Mouse (Mus musculus): ENCODE measurements around the gene Gpr155. TPM values are rescaled to one million over a fixed set of nuclear protein-coding genes. Genes with fewer than 3 reads are reported as not detected.

The Gpr155 gene
- total RNA-seq, 1 experiment from 2014 or later = 2.2 TPM

DNA sequence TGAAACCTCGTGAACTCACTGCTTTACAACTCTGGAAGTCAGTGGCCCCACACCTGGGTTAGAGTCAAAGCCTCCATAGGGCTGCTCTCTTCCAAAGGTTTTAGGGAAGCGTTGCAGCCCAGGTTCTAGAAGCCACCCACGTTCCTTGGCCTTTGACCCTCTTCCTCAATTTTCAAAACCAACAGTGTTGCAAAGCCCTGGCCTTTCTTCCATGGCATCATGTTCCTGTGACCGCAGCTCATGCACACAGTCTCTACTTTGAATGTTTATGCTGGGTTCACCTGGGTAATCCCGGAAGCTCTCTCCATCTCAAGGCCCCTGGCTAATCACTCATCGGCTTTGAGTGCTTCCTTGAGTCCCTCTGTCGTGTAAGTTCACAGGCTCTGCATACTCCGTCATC lies 9.1 kb upstream of the Gpr155 start:
- ATAC-seq (replicated peaks in 1 of 2; ENCODE audit: insufficient read depth in 1 of 2, low FRiP score in 2 of 2, low TSS enrichment in 1 of 2, low read depth in 1 of 2, poor library complexity in 2 of 2, severe bottlenecking in 2 of 2) = no peak

GRCm38 (mm10) chr2:73394476-73394875 lies 8.1 kb upstream of the Gpr155 start:
- no peak for ATAC-seq (replicated peaks in 1 of 2; ENCODE audit: insufficient read depth in 1 of 2, low FRiP score in 2 of 2, low TSS enrichment in 1 of 2, low read depth in 1 of 2, poor library complexity in 2 of 2, severe bottlenecking in 2 of 2)

DNA sequence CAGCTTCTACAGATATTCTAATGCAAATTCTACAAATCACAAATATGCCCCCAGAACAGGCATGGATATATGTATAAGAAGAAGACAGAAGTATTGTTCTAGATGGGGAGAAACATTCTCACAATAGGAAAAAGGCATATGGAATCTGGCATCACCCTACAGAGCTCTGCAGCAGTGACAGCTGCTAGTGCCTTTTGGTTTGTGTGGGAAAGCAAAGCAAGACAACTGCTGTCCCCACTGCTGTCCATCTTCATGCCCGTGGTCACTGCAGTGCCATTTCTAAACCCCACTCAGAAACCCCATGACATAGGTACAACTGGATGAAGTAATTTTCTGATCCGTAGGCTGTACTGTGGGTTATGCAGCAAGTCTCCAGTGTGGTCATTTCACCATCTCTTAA lies 6.4 kb upstream of the Gpr155 start:
- no peak for ATAC-seq (replicated peaks in 1 of 2; ENCODE audit: insufficient read depth in 1 of 2, low FRiP score in 2 of 2, low TSS enrichment in 1 of 2, low read depth in 1 of 2, poor library complexity in 2 of 2, severe bottlenecking in 2 of 2)

- no peak for ATAC-seq (replicated peaks in 1 of 2; ENCODE audit: insufficient read depth in 1 of 2, low FRiP score in 2 of 2, low TSS enrichment in 1 of 2, low read depth in 1 of 2, poor library complexity in 2 of 2, severe bottlenecking in 2 of 2)
Observed at GRCm38 (mm10) chr2:73389951-73390350, 3.6 kb upstream of the Gpr155 start.

- ATAC-seq (replicated peaks in 1 of 2; ENCODE audit: insufficient read depth in 1 of 2, low FRiP score in 2 of 2, low TSS enrichment in 1 of 2, low read depth in 1 of 2, poor library complexity in 2 of 2, severe bottlenecking in 2 of 2) = no peak
Observed at GRCm38 (mm10) chr2:73387806-73388205, 1.4 kb upstream of the Gpr155 start.

GRCm38 (mm10) chr2:73385641-73386355 lies 574 bp downstream of the Gpr155 start:
- ATAC-seq (replicated peaks in 1 of 2; ENCODE audit: insufficient read depth in 1 of 2, low FRiP score in 2 of 2, low TSS enrichment in 1 of 2, low read depth in 1 of 2, poor library complexity in 2 of 2, severe bottlenecking in 2 of 2) = peak; percentile 4 to 12; a peak in 2 of 4 replicates

DNA sequence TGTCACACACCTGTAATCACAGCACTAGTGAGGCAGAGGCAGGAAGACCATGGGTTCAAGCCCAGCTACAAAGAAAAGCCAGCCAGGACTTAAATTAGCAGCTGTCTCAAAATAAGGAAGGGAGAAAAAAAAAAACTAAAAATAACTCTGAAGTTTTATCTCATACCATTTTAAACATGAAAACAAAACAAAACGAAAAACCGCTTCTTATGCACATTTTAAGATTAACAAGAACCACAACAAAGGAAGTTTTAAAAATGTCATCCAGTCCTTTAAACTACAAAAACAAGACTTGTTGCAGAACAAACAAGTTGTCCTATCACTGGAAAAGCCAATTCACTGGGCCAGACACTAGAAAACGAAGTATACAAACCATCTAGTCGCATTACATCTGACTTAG lies 1.2 kb downstream of the Gpr155 start:
- no peak for ATAC-seq (replicated peaks in 1 of 2; ENCODE audit: insufficient read depth in 1 of 2, low FRiP score in 2 of 2, low TSS enrichment in 1 of 2, low read depth in 1 of 2, poor library complexity in 2 of 2, severe bottlenecking in 2 of 2)

DNA sequence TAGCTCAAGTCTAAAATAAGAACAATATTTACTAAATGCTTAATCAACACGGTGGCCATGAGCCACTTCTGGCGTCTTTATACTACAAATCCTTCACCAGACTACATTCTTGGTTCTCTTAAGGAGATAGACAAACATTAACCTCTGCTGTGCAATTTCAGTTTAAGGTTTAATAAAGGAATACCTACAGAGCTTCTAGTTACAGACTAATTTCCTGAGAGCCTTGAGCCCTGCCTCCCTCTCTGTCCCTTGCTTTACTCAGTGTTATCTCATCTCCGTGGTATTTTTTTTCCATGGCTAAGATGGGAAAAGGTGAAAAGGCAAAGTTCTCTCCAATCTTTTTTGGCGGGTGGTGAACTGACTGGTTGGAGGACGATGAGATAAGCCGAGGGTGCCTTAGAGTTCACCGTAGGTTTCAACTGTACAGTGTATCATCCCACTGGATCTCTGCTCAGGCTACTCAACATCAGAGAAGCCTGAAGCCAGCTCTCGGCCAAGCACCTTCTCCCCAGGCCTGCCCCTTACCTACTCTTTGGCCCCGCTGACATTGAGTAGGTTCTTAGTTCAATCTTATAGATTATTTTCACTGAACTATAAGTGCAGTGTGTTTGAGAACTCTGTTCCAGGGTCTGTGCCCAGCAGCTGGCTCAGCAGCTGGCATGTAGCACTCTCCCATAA lies 5.9 kb downstream of the Gpr155 start:
- ATAC-seq (replicated peaks in 1 of 2; ENCODE audit: insufficient read depth in 1 of 2, low FRiP score in 2 of 2, low TSS enrichment in 1 of 2, low read depth in 1 of 2, poor library complexity in 2 of 2, severe bottlenecking in 2 of 2) = no peak

DNA sequence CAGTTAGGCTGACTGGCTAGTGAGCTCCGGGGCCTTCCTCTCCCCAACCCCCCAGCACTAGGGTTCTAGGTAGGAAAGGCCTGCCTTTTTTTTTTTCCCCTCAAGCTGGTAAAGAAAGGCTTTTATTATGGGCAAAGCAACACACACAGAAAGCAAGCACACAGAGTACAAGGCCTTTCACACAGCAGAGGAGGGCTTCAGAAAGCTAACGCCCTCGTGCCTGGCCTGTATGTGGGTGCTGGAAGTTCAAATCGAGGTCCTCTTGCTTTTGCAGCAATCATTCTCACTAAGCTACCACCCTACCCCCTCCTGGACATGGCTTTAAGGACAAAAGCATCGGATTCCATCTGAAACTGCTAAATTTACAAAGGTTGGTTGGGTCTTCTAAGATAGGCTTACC lies 6.7 kb downstream of the Gpr155 start:
- no peak for ATAC-seq (replicated peaks in 1 of 2; ENCODE audit: insufficient read depth in 1 of 2, low FRiP score in 2 of 2, low TSS enrichment in 1 of 2, low read depth in 1 of 2, poor library complexity in 2 of 2, severe bottlenecking in 2 of 2)

GRCm38 (mm10) chr2:73378326-73378725 lies 8.0 kb downstream of the Gpr155 start:
- no peak for ATAC-seq (replicated peaks in 1 of 2; ENCODE audit: insufficient read depth in 1 of 2, low FRiP score in 2 of 2, low TSS enrichment in 1 of 2, low read depth in 1 of 2, poor library complexity in 2 of 2, severe bottlenecking in 2 of 2)

DNA sequence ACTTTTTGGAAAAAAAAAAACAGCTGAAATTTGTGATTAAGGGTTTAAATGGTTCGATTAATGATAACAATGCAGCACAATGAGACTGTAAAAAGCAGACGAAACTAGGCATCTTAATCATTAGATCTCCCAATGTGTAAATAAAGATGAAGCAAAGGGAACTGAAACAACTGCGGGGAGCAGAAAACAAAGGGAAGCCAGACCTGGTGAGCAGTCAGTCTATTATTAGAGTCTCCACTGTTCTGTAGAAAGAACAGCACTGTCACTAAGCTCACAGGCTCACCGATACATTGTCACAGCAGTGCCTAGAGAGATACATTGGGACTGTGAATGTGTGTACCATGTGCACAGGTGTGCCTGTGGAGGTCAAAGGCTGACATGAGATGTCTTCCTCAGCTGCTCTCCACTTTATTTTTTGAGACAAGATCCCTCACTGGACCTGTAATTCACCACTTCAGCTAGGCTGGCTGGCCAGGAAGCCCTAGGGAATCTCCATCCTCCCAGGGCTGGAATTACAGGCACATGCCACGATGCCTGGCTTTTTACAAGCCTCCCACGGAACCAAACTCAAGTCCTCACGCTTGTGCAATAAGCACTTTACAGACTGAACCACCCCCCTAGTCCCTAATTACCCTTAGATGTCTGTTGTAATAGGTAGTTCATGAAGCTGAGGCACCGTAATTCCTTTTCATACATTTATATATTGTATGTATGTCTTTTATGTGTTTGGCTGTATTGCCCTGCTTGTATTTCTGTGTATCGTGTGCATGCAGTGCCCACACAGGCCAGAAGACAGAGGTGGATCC lies 14.6 kb downstream of the Gpr155 start:
- peak in 1 of 2 experiments; percentile 32; a peak in 2 of 4 replicates for ATAC-seq (replicated peaks in 1 of 2; ENCODE audit: insufficient read depth in 1 of 2, low FRiP score in 2 of 2, low TSS enrichment in 1 of 2, low read depth in 1 of 2, poor library complexity in 2 of 2, severe bottlenecking in 2 of 2)

- no peak for ATAC-seq (replicated peaks in 1 of 2; ENCODE audit: insufficient read depth in 1 of 2, low FRiP score in 2 of 2, low TSS enrichment in 1 of 2, low read depth in 1 of 2, poor library complexity in 2 of 2, severe bottlenecking in 2 of 2)
Observed at GRCm38 (mm10) chr2:73363448-73363847, 22.9 kb downstream of the Gpr155 start.

DNA sequence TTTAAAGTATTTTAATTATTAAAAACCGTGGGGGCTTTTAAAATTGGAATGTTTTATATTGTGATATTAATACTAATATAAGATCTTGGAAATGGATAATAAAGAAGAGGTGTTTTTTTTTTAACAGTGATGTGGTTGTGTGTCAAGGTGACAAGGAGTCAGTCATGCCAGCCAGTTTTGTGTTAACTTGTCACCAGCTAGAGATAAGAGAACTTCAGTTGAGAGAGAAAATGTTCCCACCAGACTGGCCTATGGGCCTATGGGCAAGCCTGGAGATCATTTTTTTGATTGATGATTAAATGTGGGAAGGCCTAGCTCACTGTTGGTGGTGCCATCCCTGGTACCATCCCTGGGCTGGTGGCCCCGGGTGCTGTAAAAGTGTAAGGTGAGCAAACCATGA lies 25.8 kb downstream of the Gpr155 start:
- ATAC-seq (replicated peaks in 1 of 2; ENCODE audit: insufficient read depth in 1 of 2, low FRiP score in 2 of 2, low TSS enrichment in 1 of 2, low read depth in 1 of 2, poor library complexity in 2 of 2, severe bottlenecking in 2 of 2) = no peak

DNA sequence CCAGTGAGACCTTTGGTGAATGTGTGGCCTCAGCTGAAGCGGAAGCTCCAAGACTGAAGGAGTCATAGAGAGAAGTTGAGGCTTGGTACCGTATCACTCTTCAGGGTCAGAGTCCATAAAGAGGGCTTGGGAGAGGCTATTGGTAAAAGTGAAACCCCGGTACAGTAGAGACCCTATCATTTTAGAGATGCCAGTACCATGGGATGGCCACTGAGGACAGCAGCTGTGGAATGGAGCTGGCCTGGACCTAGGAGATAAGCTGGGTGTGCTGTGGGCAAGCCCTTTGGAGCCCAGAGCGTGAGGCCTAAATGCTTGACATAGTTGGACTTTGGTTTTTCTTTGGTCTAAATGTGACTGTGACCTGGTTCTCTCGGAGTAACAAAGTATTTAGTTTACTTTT lies 26.4 kb downstream of the Gpr155 start:
- ATAC-seq (replicated peaks in 1 of 2; ENCODE audit: insufficient read depth in 1 of 2, low FRiP score in 2 of 2, low TSS enrichment in 1 of 2, low read depth in 1 of 2, poor library complexity in 2 of 2, severe bottlenecking in 2 of 2) = peak; percentile 7 to 17; a peak in 1 of 4 replicates

- ATAC-seq (replicated peaks in 1 of 2; ENCODE audit: insufficient read depth in 1 of 2, low FRiP score in 2 of 2, low TSS enrichment in 1 of 2, low read depth in 1 of 2, poor library complexity in 2 of 2, severe bottlenecking in 2 of 2) = no peak
Observed at GRCm38 (mm10) chr2:73357004-73357403, 29.4 kb downstream of the Gpr155 start.

DNA sequence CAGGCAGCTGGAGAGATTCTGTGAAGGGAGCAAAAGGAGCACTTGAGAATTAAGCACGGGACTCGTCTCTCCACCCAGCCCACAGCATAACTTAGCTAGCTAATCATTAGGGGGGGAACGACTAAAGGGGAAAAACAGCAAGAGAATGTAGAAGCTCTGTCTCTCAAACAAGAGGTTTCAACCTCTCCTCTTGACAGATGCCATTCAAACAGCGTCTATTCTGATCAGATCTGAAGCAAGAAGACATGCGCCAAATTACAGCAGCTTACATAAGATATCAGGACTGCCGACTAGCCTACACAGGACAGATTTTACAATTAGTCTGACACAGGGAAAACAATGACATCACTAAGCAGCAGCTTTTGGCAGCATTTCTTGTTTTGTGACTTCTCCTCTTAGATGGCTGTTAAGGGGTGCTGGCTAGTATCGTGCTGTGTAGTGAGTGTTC lies 34.4 kb downstream of the Gpr155 start:
- no peak for ATAC-seq (replicated peaks in 1 of 2; ENCODE audit: insufficient read depth in 1 of 2, low FRiP score in 2 of 2, low TSS enrichment in 1 of 2, low read depth in 1 of 2, poor library complexity in 2 of 2, severe bottlenecking in 2 of 2)

DNA sequence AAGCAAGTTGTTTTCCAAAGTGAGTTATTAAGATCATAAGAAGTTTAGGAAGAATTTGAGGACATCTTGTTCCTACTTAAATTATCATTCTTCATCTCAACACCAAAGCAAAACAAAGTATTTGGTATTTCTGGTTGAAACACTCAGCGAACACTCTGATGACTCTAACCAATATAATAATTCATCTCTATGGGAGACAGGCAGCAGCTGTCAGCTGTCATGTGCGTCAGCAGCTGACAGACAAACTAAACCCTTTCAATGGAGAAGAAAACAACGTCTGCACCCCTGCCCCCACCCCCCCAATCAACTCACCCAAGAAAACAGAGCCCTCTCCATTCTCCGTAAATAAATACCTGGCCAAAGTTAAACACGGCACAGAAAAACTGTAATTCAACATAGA lies 34.9 kb downstream of the Gpr155 start:
- ATAC-seq (replicated peaks in 1 of 2; ENCODE audit: insufficient read depth in 1 of 2, low FRiP score in 2 of 2, low TSS enrichment in 1 of 2, low read depth in 1 of 2, poor library complexity in 2 of 2, severe bottlenecking in 2 of 2) = no peak

DNA sequence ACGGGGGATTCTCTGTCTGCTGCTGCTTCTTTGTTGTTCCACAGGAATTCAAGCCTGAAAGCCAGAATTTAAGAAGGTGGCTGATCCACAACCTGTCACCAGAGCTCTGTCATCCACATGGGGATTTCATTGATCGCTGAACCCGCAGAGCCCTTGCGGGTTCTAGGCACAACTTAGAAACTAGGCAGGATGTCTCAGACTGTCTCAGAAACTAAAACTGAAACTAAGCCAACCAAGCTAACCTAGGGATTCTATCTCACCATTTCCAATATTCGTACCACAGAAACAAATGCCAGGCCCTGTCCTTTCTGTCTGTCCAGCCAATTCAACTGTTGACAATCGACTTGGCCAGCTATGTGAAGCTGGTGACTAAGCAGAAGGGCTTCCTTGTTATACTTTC lies 38.2 kb downstream of the Gpr155 start:
- ATAC-seq (replicated peaks in 1 of 2; ENCODE audit: insufficient read depth in 1 of 2, low FRiP score in 2 of 2, low TSS enrichment in 1 of 2, low read depth in 1 of 2, poor library complexity in 2 of 2, severe bottlenecking in 2 of 2) = no peak

Measured in hematopoietic stem cell, adult 5-6 weeks (primary cell).